Mouse (Mus musculus) stomach, embryonic 15.5 days (tissue): ENCODE measurements around the gene Il27. TPM values are rescaled to one million over a fixed set of nuclear protein-coding genes. Genes with fewer than 3 reads are reported as not detected.

ENCODE experiments used
- ATAC-seq: fragments of 200-750 bp; cut with Nextera tagmentation; 2 replicates; pipeline ENCODE4 v1.8.0; 2017; ENCODE audit warnings: low read depth, moderate number of reproducible peaks, moderate TSS enrichment; ENCODE audit not compliant: insufficient read depth, low FRiP score
- H3K27ac ChIP-seq: fragments of 300-500 bp; sonication (generic); 2 replicates; pipeline ENCODE4 v1.5.1; 2015; ENCODE audit warnings: mild to moderate bottlenecking, inconsistent platforms
- H3K27me3 ChIP-seq: fragments of 300-500 bp; sonication (generic); replicated peaks from 2 replicates; pipeline ENCODE4 v1.6.1; 2015; ENCODE audit warnings: inconsistent platforms
- H3K36me3 ChIP-seq: fragments of 300-500 bp; sonication (generic); 2 replicates; pipeline ENCODE4 v1.6.1; 2015; ENCODE audit warnings: inconsistent platforms
- H3K4me1 ChIP-seq: fragments of 300-500 bp; sonication (generic); 2 replicates; pipeline ENCODE4 v1.6.1; 2015; ENCODE audit warnings: inconsistent platforms
- H3K4me2 ChIP-seq: fragments of 300-500 bp; sonication (generic); 2 replicates; pipeline ENCODE4 v1.6.1; 2015; ENCODE audit warnings: mild to moderate bottlenecking, inconsistent platforms
- H3K4me3 ChIP-seq: fragments of 300-500 bp; sonication (generic); replicated peaks from 2 replicates; pipeline ENCODE4 v1.5.1; 2015; ENCODE audit warnings: inconsistent platforms
- H3K9ac ChIP-seq: fragments of 300-500 bp; sonication (generic); 2 replicates; pipeline ENCODE4 v1.6.1; 2015; ENCODE audit warnings: inconsistent platforms
- H3K9me3 ChIP-seq: fragments of 300-500 bp; sonication (generic); 2 replicates; pipeline ENCODE4 v1.6.1; 2016; ENCODE audit warnings: inconsistent platforms
- WGBS: fragments of 180-500 bp; shearing (Covaris S2); methylation state at CpG from one replicate; pipeline ENCODE4 v1.1.7; 2015; 5-methylcytosine and 5-hydroxymethylcytosine counted together
- polyA plus RNA-seq: library from polyadenylated mRNA; unstranded; fragments of >200 nt; fragmentation: Nextera tagmentation; extraction: Ambion mirVana; gene quantifications from 2 replicates; pipeline ENCODE4 v1.2.1, GENCODE M21; 2015

The Il27 gene
- polyA plus RNA-seq, 1 experiment from 2014 or later, result 0.13 TPM

- H3K4me1 ChIP-seq, result 0 out of 2 replicates have a peak, but pooled peaks cover 11% of the 10 kb centered on the region
- no peak for ATAC-seq
- peak overlapping the region; percentile 44 for H3K27ac ChIP-seq
- no peak overlapping the region for H3K4me3 ChIP-seq
- 0 out of 2 replicates have a peak overlapping the region, but pooled peaks have one; percentile 8 for H3K4me2 ChIP-seq
- H3K36me3 ChIP-seq, result no peaks in the 10 kb centered on the region
- no peaks in the 10 kb centered on the region for H3K27me3 ChIP-seq
- 75% methylated on average over 3 of the region's 3 CpGs for WGBS
- no peaks in the 10 kb centered on the region for H3K9me3 ChIP-seq
- no peak overlapping the region for H3K9ac ChIP-seq
Measured at GRCm38 (mm10) chr7:126625807-126626600, 31.3 kb upstream of the Il27 start.

- peak; percentile 82 for ATAC-seq
- H3K4me3 ChIP-seq, result peak overlapping the region; percentile 29
- H3K4me2 ChIP-seq, result peak overlapping the region; percentile 14; the same call in 1 of the 2 replicates
- WGBS, result 28% methylated on average over 6 of the region's 6 CpGs
- no peak overlapping the region for H3K9ac ChIP-seq
- H3K4me1 ChIP-seq, result 0 out of 2 replicates have a peak, but pooled peaks cover 11% of the 10 kb centered on the region
- H3K36me3 ChIP-seq, result no peaks in the 10 kb centered on the region
- H3K9me3 ChIP-seq, result no peaks in the 10 kb centered on the region
- H3K27ac ChIP-seq, result peak overlapping the region; percentile 44; the same call in 1 of the 2 replicates
- H3K27me3 ChIP-seq, result no peaks in the 10 kb centered on the region
Measured at GRCm38 (mm10) chr7:126625369-126625768, 30.6 kb upstream of the Il27 start.

DNA sequence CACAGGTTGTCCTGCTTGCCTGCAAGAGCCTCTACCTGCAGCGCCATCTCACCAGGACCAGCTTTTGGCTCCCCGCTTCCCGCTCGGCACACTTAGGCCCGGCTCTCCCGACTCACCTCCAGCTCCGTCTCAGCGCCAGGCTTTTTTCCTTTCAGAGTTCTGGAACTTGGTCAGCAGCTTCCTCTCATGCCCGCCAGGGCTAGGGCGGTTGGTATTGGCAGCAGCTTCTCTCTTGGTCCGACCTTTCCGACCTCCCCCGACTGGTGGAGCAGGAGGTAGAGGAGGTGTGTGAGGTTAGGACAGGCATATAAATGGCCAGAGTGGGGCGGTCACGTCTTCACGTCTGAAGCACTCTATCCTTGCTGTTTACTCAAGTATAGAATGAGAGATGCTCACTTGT lies 30.0 kb upstream of the Il27 start:
- Histone ChIP-seq H3K4me3 (peak overlapping the region; percentile 29), H3K4me2 (peak overlapping the region; percentile 14)

DNA sequence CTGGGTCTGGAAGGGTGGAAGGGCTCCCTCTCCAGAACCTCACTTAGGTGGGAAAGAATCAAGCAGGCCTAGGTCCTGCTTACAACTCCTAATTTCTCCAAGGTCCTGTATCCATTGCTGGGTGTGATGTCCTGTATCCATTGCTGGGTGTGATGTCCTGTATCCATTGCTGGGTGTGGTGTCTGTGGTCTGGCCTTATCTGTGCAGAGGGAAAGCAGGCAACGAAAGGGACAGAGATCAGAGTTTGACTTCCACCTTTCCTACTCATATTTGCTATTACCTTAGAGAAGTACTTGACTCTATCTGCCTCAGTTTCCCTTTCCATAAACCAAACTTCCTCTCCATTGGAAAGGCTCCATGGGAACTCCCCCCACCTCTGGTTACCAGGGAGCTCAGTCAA lies 28.6 kb upstream of the Il27 start:
- Histone ChIP-seq H3K4me1 (0 out of 2 replicates have a peak, but pooled peaks cover 11% of the 10 kb centered on the region), H3K4me3 (no peak overlapping the region; the same call in 1 of the 2 replicates), H3K4me2 (no peak overlapping the region), H3K36me3 (no peaks in the 10 kb centered on the region), H3K9ac (no peak overlapping the region), H3K27ac (no peak overlapping the region), H3K9me3 (no peaks in the 10 kb centered on the region), H3K27me3 (no peaks in the 10 kb centered on the region)
- whole genome bisulfite sequencing, result 68% methylated on average over 1 of the region's 1 CpGs
- no peak for ATAC-seq

More for the DNA sequence above, 30.0 kb upstream of the Il27 start:
- Histone ChIP-seq H3K36me3 (no peaks in the 10 kb centered on the region), H3K9ac (no peak overlapping the region), H3K27me3 (no peaks in the 10 kb centered on the region), H3K4me1 (0 out of 2 replicates have a peak, but pooled peaks cover 11% of the 10 kb centered on the region), H3K27ac (0 out of 2 replicates have a peak overlapping the region, but pooled peaks have one; percentile 8), H3K9me3 (no peaks in the 10 kb centered on the region)
- ATAC-seq, result no peak
- WGBS, result 62% methylated on average over 16 of the region's 16 CpGs

DNA sequence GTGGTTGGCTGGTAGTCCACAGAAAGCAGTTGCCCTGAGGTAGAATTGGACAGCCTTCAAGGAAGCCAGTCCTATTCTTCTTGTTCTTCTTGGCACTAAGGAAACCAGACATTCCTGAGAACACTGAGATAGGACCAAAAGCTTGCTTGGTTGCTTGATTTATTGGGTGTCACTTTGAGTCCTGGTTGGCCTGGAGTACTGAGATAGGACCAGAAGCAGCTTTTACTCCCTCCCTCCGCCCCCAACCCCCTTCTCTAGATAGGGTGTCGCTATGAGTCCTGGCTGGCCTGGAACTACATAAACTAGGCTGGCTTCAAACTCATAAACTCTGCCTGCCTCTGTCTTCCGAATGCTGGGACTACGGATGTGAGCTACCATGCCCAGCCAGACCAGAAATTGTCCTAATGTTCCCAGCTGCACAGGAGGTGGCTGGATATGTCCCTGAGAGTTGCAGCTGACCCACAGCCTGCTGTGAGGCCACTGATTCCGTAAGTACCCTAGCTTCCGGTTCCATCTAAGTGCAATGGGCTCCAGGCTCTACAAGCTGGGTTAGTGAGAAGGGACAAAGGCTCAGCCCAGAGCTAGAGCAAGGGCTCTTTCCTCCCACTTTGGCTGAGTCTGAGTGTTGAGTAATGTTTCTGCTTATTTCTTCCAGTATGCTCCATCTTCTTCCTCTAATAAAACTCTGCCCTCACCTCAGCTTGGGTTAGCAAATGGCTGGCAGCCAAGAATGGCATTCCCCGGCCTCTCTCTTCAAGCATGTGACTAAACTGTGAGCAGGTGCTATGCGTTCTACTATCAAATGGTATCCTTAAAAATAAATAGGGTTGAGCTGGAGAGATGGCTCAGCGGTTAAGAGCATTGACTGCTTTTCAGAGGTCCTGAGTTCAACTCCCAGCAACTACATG lies 27.0 kb upstream of the Il27 start:
- no peaks in the 10 kb centered on the region for H3K36me3 ChIP-seq
- H3K27ac ChIP-seq, result no peak overlapping the region
- no peaks in the 10 kb centered on the region for H3K27me3 ChIP-seq
- H3K9me3 ChIP-seq, result no peaks in the 10 kb centered on the region
- 65% methylated on average over 9 of the region's 9 CpGs for WGBS
- H3K4me1 ChIP-seq, result 0 out of 2 replicates have a peak, but pooled peaks cover 11% of the 10 kb centered on the region
- H3K9ac ChIP-seq, result no peak overlapping the region
- ATAC-seq, result no peak
- H3K4me3 ChIP-seq, result no peak overlapping the region
- H3K4me2 ChIP-seq, result no peak overlapping the region

DNA sequence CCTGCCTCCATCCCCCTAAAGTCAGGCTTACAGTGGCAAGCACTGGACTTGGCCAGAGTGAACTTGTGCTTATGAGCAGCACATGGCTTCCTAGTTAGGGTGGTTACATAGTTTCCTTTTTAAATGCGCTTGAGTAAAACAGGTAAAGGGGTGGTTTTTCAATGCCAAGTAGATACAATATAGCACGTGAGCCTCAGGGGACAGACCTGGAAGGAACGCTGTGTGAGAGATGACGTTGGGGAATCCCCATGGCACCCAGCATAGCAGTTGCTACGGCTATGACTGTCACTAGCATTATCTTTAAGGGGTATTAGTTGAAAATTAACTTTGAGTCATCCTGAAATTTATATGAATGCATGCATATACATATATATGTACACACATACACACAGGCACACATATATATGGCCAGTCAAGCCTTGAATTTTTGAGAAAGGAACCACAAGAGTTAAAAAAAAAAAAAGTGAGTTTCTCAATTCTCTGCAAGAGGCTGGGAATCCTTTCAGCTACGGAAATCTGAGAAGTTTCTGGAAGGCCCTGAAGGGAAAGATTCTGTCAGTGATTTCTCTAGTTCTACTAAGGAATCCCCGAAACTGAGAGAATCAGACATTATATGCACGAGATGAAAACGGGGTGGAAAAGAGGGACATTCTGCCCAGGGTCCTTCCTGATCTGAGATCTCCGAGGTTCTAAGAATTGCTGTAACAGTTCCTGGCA lies 25.0 kb upstream of the Il27 start:
- ATAC-seq, result no peak
- no peaks in the 10 kb centered on the region for H3K9me3 ChIP-seq
- 72% methylated on average over 10 of the region's 10 CpGs for WGBS

DNA sequence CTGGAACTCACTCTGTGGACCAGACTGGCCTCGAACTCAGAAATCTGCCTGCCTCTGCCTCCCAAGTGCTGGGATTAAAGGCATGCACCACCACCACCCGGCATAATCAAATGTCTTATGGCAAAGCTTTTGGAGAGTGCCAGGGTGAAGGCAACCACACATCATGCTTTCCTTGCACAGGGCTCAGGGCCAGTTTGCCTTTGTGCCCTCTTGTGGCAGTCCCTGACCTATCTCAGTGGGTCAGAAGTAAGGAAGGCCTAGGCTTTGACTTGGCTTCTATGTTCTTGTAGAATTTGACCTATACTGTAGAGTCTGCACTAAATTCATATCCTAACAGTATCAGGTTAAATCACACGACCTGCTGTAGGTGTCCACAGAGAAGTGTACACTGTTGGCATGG lies 22.0 kb upstream of the Il27 start:
- WGBS, result 69% methylated on average over 3 of the region's 3 CpGs
- H3K27ac ChIP-seq, result no peak overlapping the region
- H3K4me1 ChIP-seq, result no peaks in the 10 kb centered on the region
- no peaks in the 10 kb centered on the region for H3K36me3 ChIP-seq
- no peak overlapping the region for H3K4me3 ChIP-seq
- no peaks in the 10 kb centered on the region for H3K27me3 ChIP-seq
- no peaks in the 10 kb centered on the region for H3K9me3 ChIP-seq
- no peak overlapping the region for H3K9ac ChIP-seq
- no peak for ATAC-seq
- no peak overlapping the region for H3K4me2 ChIP-seq

More for the DNA sequence above, 25.0 kb upstream of the Il27 start:
- H3K36me3 ChIP-seq, result no peaks in the 10 kb centered on the region
- H3K4me2 ChIP-seq, result no peak overlapping the region
- H3K27ac ChIP-seq, result no peak overlapping the region
- H3K27me3 ChIP-seq, result no peaks in the 10 kb centered on the region
- H3K9ac ChIP-seq, result no peak overlapping the region
- H3K4me1 ChIP-seq, result no peaks in the 10 kb centered on the region
- no peak overlapping the region for H3K4me3 ChIP-seq

- no peak overlapping the region for H3K4me2 ChIP-seq
- H3K4me3 ChIP-seq, result no peak overlapping the region
- no peaks in the 10 kb centered on the region for H3K27me3 ChIP-seq
- H3K27ac ChIP-seq, result no peak overlapping the region
- no peaks in the 10 kb centered on the region for H3K9me3 ChIP-seq
- H3K9ac ChIP-seq, result no peak overlapping the region
- whole genome bisulfite sequencing, result 76% methylated on average over 3 of the region's 3 CpGs
- no peak for ATAC-seq
- H3K4me1 ChIP-seq, result no peaks in the 10 kb centered on the region
- no peaks in the 10 kb centered on the region for H3K36me3 ChIP-seq
Measured at GRCm38 (mm10) chr7:126612736-126613135, 18.0 kb upstream of the Il27 start.

- Histone ChIP-seq H3K27me3 (no peaks in the 10 kb centered on the region), H3K9me3 (no peaks in the 10 kb centered on the region), H3K4me1 (no peaks in the 10 kb centered on the region), H3K36me3 (no peaks in the 10 kb centered on the region), H3K9ac (no peak overlapping the region), H3K4me2 (no peak overlapping the region), H3K27ac (no peak overlapping the region), H3K4me3 (no peak overlapping the region)
- WGBS, result 78% methylated on average over 5 of the region's 5 CpGs
- no peak for ATAC-seq
Measured at GRCm38 (mm10) chr7:126607796-126608195, 13.1 kb upstream of the Il27 start.

DNA sequence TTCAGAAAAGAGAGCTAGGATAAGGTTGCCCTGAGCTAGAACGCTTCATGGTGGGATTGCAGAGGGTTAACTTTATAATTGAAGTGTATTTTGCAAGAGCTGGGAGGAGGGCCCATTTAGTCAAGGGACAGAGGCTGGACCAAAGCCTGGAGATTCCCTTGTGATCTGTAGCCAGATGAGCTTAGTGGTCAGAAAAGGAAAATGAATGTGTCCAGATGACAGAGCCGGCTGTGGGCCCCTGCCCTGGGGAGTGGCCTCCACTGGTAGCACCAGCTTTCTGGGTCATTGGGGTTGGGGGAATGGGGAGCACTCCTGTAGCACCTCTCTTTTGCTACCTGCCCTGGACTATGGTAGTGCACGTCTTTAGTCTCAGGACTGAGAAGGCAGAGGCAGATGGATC lies 12.3 kb upstream of the Il27 start:
- no peak overlapping the region for H3K9ac ChIP-seq
- no peaks in the 10 kb centered on the region for H3K27me3 ChIP-seq
- no peaks in the 10 kb centered on the region for H3K9me3 ChIP-seq
- WGBS, result 64% methylated on average over 3 of the region's 3 CpGs
- no peak for ATAC-seq
- H3K4me1 ChIP-seq, result no peaks in the 10 kb centered on the region
- H3K27ac ChIP-seq, result no peak overlapping the region
- H3K36me3 ChIP-seq, result no peaks in the 10 kb centered on the region
- no peak overlapping the region for H3K4me2 ChIP-seq
- no peak overlapping the region for H3K4me3 ChIP-seq

GRCm38 (mm10) chr7:126606611-126607010 lies 11.9 kb upstream of the Il27 start:
- Histone ChIP-seq H3K4me3 (no peak overlapping the region), H3K9me3 (no peaks in the 10 kb centered on the region), H3K4me2 (no peak overlapping the region), H3K4me1 (no peaks in the 10 kb centered on the region), H3K36me3 (no peaks in the 10 kb centered on the region), H3K27me3 (no peaks in the 10 kb centered on the region), H3K9ac (no peak overlapping the region), H3K27ac (no peak overlapping the region)
- 73% methylated on average over 5 of the region's 5 CpGs for WGBS
- no peak for ATAC-seq
